Mouse (Mus musculus) C2C12 (cell line): Measurements from ENCODE around the gene Mrpl32. TPM values are rescaled to one million over a fixed set of nuclear protein-coding genes. Genes with fewer than 3 reads are reported as not detected.

Experiments used
- H3K27me3 ChIP-seq: one replicate; pipeline ENCODE4 v1.6.1; 2011; ENCODE audit not compliant: control insufficient read depth, insufficient read depth, insufficient read length
- H3K36me3 ChIP-seq: one replicate; pipeline ENCODE4 v1.6.1; 2011; ENCODE audit not compliant: control insufficient read depth, insufficient read depth
- H3K4me3 ChIP-seq: one replicate; pipeline ENCODE4 v1.5.1; 2011; ENCODE audit warnings: mild to moderate bottlenecking, control low read depth; ENCODE audit not compliant: poor library complexity, insufficient read depth, severe bottlenecking
- H3K79me2 ChIP-seq: one replicate; pipeline ENCODE4 v1.6.1; 2011; ENCODE audit not compliant: control insufficient read depth, insufficient read depth
- H3K79me3 ChIP-seq: one replicate; pipeline ENCODE4 v1.6.1; 2011; ENCODE audit warnings: low read depth, control low read depth
- H3ac ChIP-seq: one replicate; pipeline ENCODE3; 2011; ENCODE audit warnings: low read depth; ENCODE audit not compliant: control insufficient read depth, insufficient read length
- CEBPB ChIP-seq: IDR thresholded peaks from one replicate; pipeline ENCODE4 v1.6.1; 2011; ENCODE audit warnings: low read depth, mild to moderate bottlenecking, control low read depth, moderate library complexity
- CTCF ChIP-seq: IDR thresholded peaks from one replicate; pipeline ENCODE4 v1.5.1; 2011; ENCODE audit not compliant: control insufficient read depth, insufficient read depth, insufficient read length
- FOSL1 ChIP-seq: IDR thresholded peaks from one replicate; pipeline ENCODE4 v1.8.0; 2011; ENCODE audit warnings: mild to moderate bottlenecking, low read length; ENCODE audit not compliant: poor library complexity, insufficient read depth, severe bottlenecking
- MAX ChIP-seq: IDR thresholded peaks from one replicate; pipeline ENCODE4 v1.6.1; 2011; ENCODE audit warnings: mild to moderate bottlenecking, control low read depth
- MYOD1 ChIP-seq: IDR thresholded peaks from one replicate; pipeline ENCODE4 v1.6.1; 2011; ENCODE audit warnings: low read depth; ENCODE audit not compliant: control insufficient read depth, insufficient read length
- MYOG ChIP-seq: IDR thresholded peaks from one replicate; pipeline ENCODE4 v1.6.1; 2011; ENCODE audit not compliant: control insufficient read depth, insufficient read length; ENCODE audit errors: extremely low read depth
- USF1 ChIP-seq: IDR thresholded peaks from one replicate; pipeline ENCODE4 v1.6.1; 2011; ENCODE audit warnings: low read depth, mild to moderate bottlenecking, control low read depth, moderate library complexity
- polyA plus RNA-seq: library from polyadenylated mRNA; unstranded; fragments of >200 nt; fragmentation: generic; extraction: Trizol; gene quantifications from one replicate; pipeline ENCODE4 v1.2.1, GENCODE M21; 2012; ENCODE audit warnings: missing spikeins

Gene Mrpl32
- polyA plus RNA-seq, 1 experiment: 25.0 TPM

GRCm38 (mm10) chr13:14613553-14613952 lies 588 bp upstream of the Mrpl32 start:
- Histone ChIP-seq H3K79me3 (peaks cover 53% of the 10 kb centered on the region), H3ac (peak overlapping the region; percentile 98), H3K4me3 (peak overlapping the region; percentile 88), H3K36me3 (peaks cover 41% of the 10 kb centered on the region), H3K27me3 (no peaks in the 10 kb centered on the region), H3K79me2 (peaks cover 74% of the 10 kb centered on the region)
- no peak for TF ChIP-seq MYOD1
- TF ChIP-seq FOSL1: no peak
- no peak for TF ChIP-seq CEBPB
- no peak for TF ChIP-seq MAX

GRCm38 (mm10) chr13:14612463-14612862 lies 502 bp downstream of the Mrpl32 start:
- TF ChIP-seq MAX (no peak), CTCF (no peak), CEBPB (no peak)
- H3K79me2 ChIP-seq: peaks cover 64% of the 10 kb centered on the region
- H3K27me3 ChIP-seq: no peaks in the 10 kb centered on the region
- peak overlapping the region; percentile 88 for H3K4me3 ChIP-seq
- peaks cover 50% of the 10 kb centered on the region for H3K79me3 ChIP-seq
- H3K36me3 ChIP-seq: peaks cover 31% of the 10 kb centered on the region
- H3ac ChIP-seq: peak overlapping the region; percentile 95

- TF ChIP-seq FOSL1 (no peak), CTCF (no peak), MAX (no peak), MYOD1 (no peak)
- Histone ChIP-seq H3K79me3 (peaks cover 17% of the 10 kb centered on the region), H3K79me2 (peaks cover 19% of the 10 kb centered on the region), H3K4me3 (no peak overlapping the region), H3ac (no peak overlapping the region), H3K27me3 (no peaks in the 10 kb centered on the region), H3K36me3 (peaks cover 17% of the 10 kb centered on the region)
Observed at GRCm38 (mm10) chr13:14607616-14608015, 5.3 kb downstream of the Mrpl32 start.

GRCm38 (mm10) chr13:14602744-14603143 lies 10.2 kb downstream of the Mrpl32 start:
- H3ac ChIP-seq: no peak overlapping the region

GRCm38 (mm10) chr13:14580392-14580791 lies 32.6 kb downstream of the Mrpl32 start:
- no peaks in the 10 kb centered on the region for H3K79me3 ChIP-seq
- no peak overlapping the region for H3ac ChIP-seq
- no peak overlapping the region for H3K4me3 ChIP-seq
- no peaks in the 10 kb centered on the region for H3K27me3 ChIP-seq
- H3K36me3 ChIP-seq: no peaks in the 10 kb centered on the region
- no peak for TF ChIP-seq CEBPB
- TF ChIP-seq MAX: no peak
- no peak for TF ChIP-seq MYOG
- no peak for TF ChIP-seq FOSL1
- TF ChIP-seq MYOD1: no peak
- no peak for TF ChIP-seq USF1
- TF ChIP-seq CTCF: no peak
- H3K79me2 ChIP-seq: no peaks in the 10 kb centered on the region

More at GRCm38 (mm10) chr13:14602744-14603143, 10.2 kb downstream of the Mrpl32 start:
- Histone ChIP-seq H3K36me3 (no peaks in the 10 kb centered on the region), H3K79me2 (no peaks in the 10 kb centered on the region), H3K27me3 (no peaks in the 10 kb centered on the region), H3K4me3 (no peak overlapping the region), H3K79me3 (no peaks in the 10 kb centered on the region)
- TF ChIP-seq CTCF (no peak), FOSL1 (no peak), MYOG (no peak), CEBPB (no peak), MAX (no peak), USF1 (no peak), MYOD1 (no peak)

GRCm38 (mm10) chr13:14574128-14574527 lies 38.8 kb downstream of the Mrpl32 start:
- H3K36me3 ChIP-seq: no peaks in the 10 kb centered on the region
- H3K4me3 ChIP-seq: no peak overlapping the region
- no peaks in the 10 kb centered on the region for H3K79me2 ChIP-seq
- H3ac ChIP-seq: no peak overlapping the region
- H3K27me3 ChIP-seq: no peaks in the 10 kb centered on the region
- TF ChIP-seq MYOG: no peak
- no peak for TF ChIP-seq MYOD1
- TF ChIP-seq USF1: no peak
- no peak for TF ChIP-seq FOSL1
- no peak for TF ChIP-seq CTCF
- no peak for TF ChIP-seq MAX
- TF ChIP-seq CEBPB: no peak
- H3K79me3 ChIP-seq: no peaks in the 10 kb centered on the region
